Mouse (Mus musculus) embryonic fibroblast, embryonic 13.5 days (primary cell): Measurements from ENCODE around the gene Mup4.

Experiments
- CTCF ChIP-seq: IDR thresholded peaks from 2 replicates; pipeline ENCODE4 v1.5.1; 2011; ENCODE audit warnings: mild to moderate bottlenecking, control low read depth, low read length, moderate library complexity, borderline replicate concordance; ENCODE audit not compliant: insufficient read depth
- POLR2A ChIP-seq: IDR thresholded peaks from 2 replicates; pipeline ENCODE4 v1.6.1; 2011; ENCODE audit warnings: low read depth, mild to moderate bottlenecking, control low read depth, low read length, moderate library complexity

- no peak for TF ChIP-seq CTCF
- TF ChIP-seq POLR2A = no peak
These were observed 52.8 kb downstream of the Mup4 start for GRCm38 (mm10) chr4:59907657-59908230.
